Mouse (Mus musculus) thymus, adult 18-20 months (tissue): ENCODE measurements around the gene Nexn.
"Not testable (repeated sequence)": the region's sequence is repeated elsewhere in the genome, so short reads cannot be mapped to it uniquely, and the experiment has no call there.

Source experiments
- DNase-seq, 2 experiments: peaks; one replicate each; pipeline ENCODE4 v3.0.0; 2022; ENCODE audit warnings: mixed read lengths in 2 of 2

Gene Nexn

GRCm38 (mm10) chr3:152235238-152235637 lies 30.9 kb downstream of the Nexn start:
- DNase-seq = no peak

GRCm38 (mm10) chr3:152231333-152232100 lies 34.6 kb downstream of the Nexn start:
- no peak for DNase-seq

- no peak for DNase-seq
Measured at GRCm38 (mm10) chr3:152229271-152229670, 36.9 kb downstream of the Nexn start.

- DNase-seq = no peak
Measured at GRCm38 (mm10) chr3:152228843-152229242, 37.3 kb downstream of the Nexn start.

- no peak for DNase-seq
Measured at GRCm38 (mm10) chr3:152225906-152226305, 40.2 kb downstream of the Nexn start.

- DNase-seq = no peak
Measured at GRCm38 (mm10) chr3:152224918-152225317, 41.2 kb downstream of the Nexn start.

GRCm38 (mm10) chr3:152213416-152213815 lies 52.7 kb downstream of the Nexn start:
- no peak for DNase-seq

- peak in 1 of 2 experiments; percentile 49 for DNase-seq
Measured at GRCm38 (mm10) chr3:152211731-152212279, 54.3 kb downstream of the Nexn start.

GRCm38 (mm10) chr3:152210728-152211391 lies 55.3 kb downstream of the Nexn start:
- peak; percentile 55 to 64 for DNase-seq

GRCm38 (mm10) chr3:152209967-152210634 lies 56.0 kb downstream of the Nexn start, which contains the start of the genes Dnajb4 and Fubp1:
TSS of gene Dnajb4 (minus strand) at chr3:152210302.
TSS of gene Fubp1 (plus strand) at chr3:152210422.
- peak; percentile 100 for DNase-seq

- DNase-seq = peak in 1 of 2 experiments; percentile 46
Measured at GRCm38 (mm10) chr3:152209177-152209966, 56.8 kb downstream of the Nexn start.

GRCm38 (mm10) chr3:152208096-152208885 lies 57.9 kb downstream of the Nexn start:
- no peak for DNase-seq

- DNase-seq = no peak
Measured at GRCm38 (mm10) chr3:152207156-152207555, 59.0 kb downstream of the Nexn start.

- DNase-seq = peak in 1 of 2 experiments; percentile 44
Measured at GRCm38 (mm10) chr3:152204577-152204976, 61.6 kb downstream of the Nexn start.

GRCm38 (mm10) chr3:152203996-152204395 lies 62.2 kb downstream of the Nexn start:
- DNase-seq = peak; percentile 54 to 75

- DNase-seq = peak; percentile 13 to 31
Measured at GRCm38 (mm10) chr3:152203411-152203810, 62.7 kb downstream of the Nexn start.

GRCm38 (mm10) chr3:152202942-152203341 lies 63.2 kb downstream of the Nexn start:
- DNase-seq = no peak

- DNase-seq = no peak
Measured at GRCm38 (mm10) chr3:152201651-152202050, 64.5 kb downstream of the Nexn start.

- DNase-seq = no peak
Measured at GRCm38 (mm10) chr3:152201181-152201580, 65.0 kb downstream of the Nexn start.

- no peak for DNase-seq
Measured at GRCm38 (mm10) chr3:152199125-152199524, 67.0 kb downstream of the Nexn start.

- DNase-seq = not testable (repeated sequence)
Measured at GRCm38 (mm10) chr3:152197246-152197645, 68.9 kb downstream of the Nexn start.
